Mouse (Mus musculus) myocyte (in vitro differentiated cells): ENCODE data around the gene Tbl2.

Experiments
- CEBPB ChIP-seq: IDR thresholded peaks from 2 replicates; pipeline ENCODE4 v1.6.1; 2011; ENCODE audit warnings: mild to moderate bottlenecking, moderate library complexity; ENCODE audit not compliant: poor library complexity, insufficient read depth, severe bottlenecking
- MAX ChIP-seq: IDR thresholded peaks from one replicate; pipeline ENCODE4 v1.6.1; 2011; ENCODE audit warnings: low read depth, mild to moderate bottlenecking, control low read depth
- MYOD1 ChIP-seq, 3 experiments: IDR thresholded peaks; one replicate each; pipeline ENCODE4 v1.6.1; 2011; ENCODE audit warnings: control low read depth in 2 of 3, low read depth in 2 of 3, mild to moderate bottlenecking in 2 of 3, moderate library complexity in 1 of 3; ENCODE audit not compliant: insufficient read length in 2 of 3, control insufficient read depth in 1 of 3
- MYOG ChIP-seq, 3 experiments: IDR thresholded peaks; one replicate each; pipeline ENCODE4 v1.6.1; 2011; ENCODE audit warnings: control low read depth in 2 of 3, low read depth in 2 of 3, mild to moderate bottlenecking in 2 of 3; ENCODE audit not compliant: insufficient read length in 2 of 3, control insufficient read depth in 1 of 3, insufficient read depth in 1 of 3
- POLR2A ChIP-seq: IDR thresholded peaks from one replicate; pipeline ENCODE4 v1.6.1; 2011; ENCODE audit warnings: low read depth, mild to moderate bottlenecking, control low read depth, moderate library complexity; ENCODE audit not compliant: insufficient read length
- POLR2AphosphoS2 ChIP-seq: IDR thresholded peaks from one replicate; pipeline ENCODE4 v1.6.1; 2011; ENCODE audit warnings: low read depth, control low read depth; ENCODE audit not compliant: insufficient read length
- REST ChIP-seq: IDR thresholded peaks from one replicate; pipeline ENCODE4 v1.6.1; 2011; ENCODE audit warnings: mild to moderate bottlenecking, control low read depth, moderate library complexity; ENCODE audit not compliant: insufficient read depth, insufficient read length
- SRF ChIP-seq: IDR thresholded peaks from one replicate; pipeline ENCODE4 v1.6.1; 2011; ENCODE audit warnings: low read depth; ENCODE audit not compliant: control insufficient read depth, insufficient read length
- TCF12 ChIP-seq: IDR thresholded peaks from one replicate; pipeline ENCODE4 v1.6.1; 2011; ENCODE audit warnings: mild to moderate bottlenecking, control low read depth; ENCODE audit not compliant: poor library complexity, insufficient read depth, severe bottlenecking
- USF1 ChIP-seq: IDR thresholded peaks from one replicate; pipeline ENCODE4 v1.6.1; 2011; ENCODE audit warnings: low read depth, mild to moderate bottlenecking, control low read depth, moderate library complexity

GRCm38 (mm10) chr5:135129747-135130146 is 19.7 kb upstream of the Tbl2 start:
- TF ChIP-seq REST (no peak), SRF (no peak), POLR2A (no peak), MAX (no peak), TCF12 (no peak), USF1 (no peak), MYOD1 (IDR thresholded peaks at IDR 0.05; ENCODE audit: control insufficient read depth in 1 of 3, insufficient read length in 2 of 3, low read depth in 2 of 3) (no peak), MYOG (IDR thresholded peaks at IDR 0.05; ENCODE audit: control insufficient read depth in 1 of 3, insufficient read depth in 1 of 3, insufficient read length in 2 of 3, low read depth in 2 of 3) (no peak), POLR2AphosphoS2 (no peak), CEBPB (no peak)
